Mouse (Mus musculus): ENCODE measurements around the gene Srrm1.

- no peak for TF ChIP-seq CTCF (IDR thresholded peaks at IDR 0.05; ENCODE audit: low read depth, low read length)
- no peak for TF ChIP-seq POLR2A (IDR thresholded peaks at IDR 0.05; ENCODE audit: insufficient read depth, low read length)
- no peak for TF ChIP-seq EP300 (IDR thresholded peaks at IDR 0.05; ENCODE audit: insufficient read depth, low read depth, low read length)
Measured at GRCm38 (mm10) chr4:135335327-135336022, 17.6 kb downstream of the Srrm1 start.
